Mouse (Mus musculus) embryo, embryonic 11.5 days (tissue): ENCODE measurements around the gene Ntm.

ENCODE experiments used
- DNase-seq: peaks from one replicate; pipeline ENCODE4 v3.0.0-alpha.2; 2012; ENCODE audit warnings: low read depth, low spot score

Ntm gene

DNA sequence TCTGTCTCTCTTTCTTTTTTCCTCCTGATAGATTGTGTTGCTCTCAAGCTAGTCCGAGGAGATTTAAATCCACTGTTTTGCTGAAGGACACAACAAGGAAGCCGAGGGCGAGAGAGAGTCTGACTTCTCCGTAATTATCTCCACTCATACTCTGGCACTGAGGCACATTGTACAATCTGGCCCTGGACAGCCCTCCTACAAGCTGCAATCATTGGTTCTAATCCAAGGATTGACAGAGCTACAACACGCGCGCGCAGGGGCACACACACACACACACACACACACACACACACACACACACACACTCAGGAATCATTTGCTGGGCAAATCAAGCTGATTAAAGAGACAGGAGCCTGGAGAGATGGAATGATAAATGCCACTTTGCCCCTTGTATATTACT is at the start of gene Ntm:
Gene Ntm (minus strand): TSS at position 164 of the 400 bp plus-strand sequence.
- no peak for DNase-seq

DNA sequence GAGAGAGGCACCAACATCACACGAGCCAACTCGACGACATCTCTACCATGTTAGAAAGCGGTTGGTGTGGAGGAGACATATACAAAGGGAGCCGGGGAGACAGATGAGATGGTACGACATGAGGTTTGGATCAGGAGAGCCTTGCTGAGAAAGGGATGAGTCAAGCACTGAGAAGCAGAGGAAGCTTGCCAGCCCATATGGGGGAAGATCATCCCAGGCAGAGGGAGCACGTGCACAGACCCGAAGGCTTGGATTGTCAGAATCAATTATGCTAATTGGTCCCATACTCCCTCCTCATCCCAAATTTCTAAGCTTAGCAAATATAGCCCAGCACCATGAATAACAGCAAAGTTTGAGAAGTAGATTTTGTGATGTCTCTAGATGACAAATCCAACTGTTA is 42.8 kb upstream of the Ntm start:
- DNase-seq: no peak

- peak; percentile 54 for DNase-seq
Measured at GRCm38 (mm10) chr9:30003612-30004011, 40.7 kb upstream of the Ntm start.

- no peak for DNase-seq
Measured at GRCm38 (mm10) chr9:29981177-29981915, 18.4 kb upstream of the Ntm start.

DNA sequence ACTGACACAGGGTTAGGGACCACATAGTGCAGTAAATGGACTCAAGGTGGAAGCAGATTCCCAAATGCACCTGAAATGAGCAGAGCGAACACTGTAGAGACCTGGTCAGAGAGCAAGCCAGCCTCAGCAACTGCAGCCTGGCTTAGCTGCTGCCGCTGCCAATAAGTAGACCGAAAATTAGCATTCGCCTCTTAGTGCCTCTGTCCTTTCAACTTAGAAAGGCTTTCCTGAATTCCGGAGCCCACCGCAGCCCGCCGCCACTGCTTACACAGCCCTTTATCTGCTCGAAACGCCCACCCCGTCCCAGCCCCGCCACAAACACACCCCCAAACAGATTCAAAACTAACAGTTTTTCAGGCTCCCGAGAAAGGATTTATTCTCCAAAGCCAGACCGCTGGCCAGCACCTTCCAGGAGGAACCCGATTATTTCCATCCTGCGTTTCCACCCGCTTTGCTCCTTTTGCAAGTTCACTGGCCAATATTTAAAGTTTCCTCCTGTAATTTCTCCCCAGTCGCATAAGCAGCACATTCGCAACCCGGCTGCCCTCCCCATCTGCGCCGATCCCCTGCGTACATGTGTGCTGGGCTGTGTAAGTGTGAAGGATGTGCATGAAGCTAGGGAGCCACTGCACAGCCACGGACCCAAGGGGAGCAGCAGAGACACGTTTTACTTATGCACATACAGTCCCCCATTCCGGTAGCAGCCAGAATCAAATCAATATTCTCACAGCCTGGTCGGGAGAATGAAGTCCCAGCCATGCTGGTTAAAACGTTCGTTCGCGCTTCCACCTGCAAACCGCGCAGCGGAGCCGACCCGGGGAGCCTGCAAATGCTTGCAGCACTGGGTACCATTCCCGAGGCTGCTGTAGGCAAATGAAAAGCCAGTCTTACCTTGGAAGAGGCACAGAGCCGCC is 730 bp downstream of the Ntm start:
- DNase-seq: no peak

- no peak for DNase-seq
Measured at GRCm38 (mm10) chr9:29961512-29961911, 1.4 kb downstream of the Ntm start.

DNA sequence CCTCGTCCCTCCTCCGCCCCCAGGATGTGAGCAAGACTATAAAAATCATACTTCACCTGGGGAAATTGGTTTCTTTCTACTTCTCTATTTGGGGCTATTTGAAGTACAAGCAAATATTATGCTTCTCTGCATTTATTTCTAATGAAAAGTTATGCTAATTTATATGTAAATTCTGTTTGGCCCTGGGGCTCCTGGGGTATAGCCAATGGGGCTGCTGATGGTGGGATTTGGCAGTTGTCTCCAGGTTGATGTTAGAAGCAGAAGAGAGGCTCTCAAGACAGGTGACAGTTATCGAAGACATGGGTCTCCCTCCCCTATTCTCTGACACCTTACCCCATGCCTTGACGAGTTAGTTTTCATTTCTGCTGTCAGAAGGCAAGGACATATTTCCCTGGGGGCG is 2.2 kb downstream of the Ntm start:
- no peak for DNase-seq

GRCm38 (mm10) chr9:29960236-29960635 is 2.7 kb downstream of the Ntm start:
- DNase-seq: no peak

GRCm38 (mm10) chr9:29956936-29957335 is 6.0 kb downstream of the Ntm start:
- no peak for DNase-seq

GRCm38 (mm10) chr9:29954031-29954430 is 8.9 kb downstream of the Ntm start:
- DNase-seq: no peak

DNA sequence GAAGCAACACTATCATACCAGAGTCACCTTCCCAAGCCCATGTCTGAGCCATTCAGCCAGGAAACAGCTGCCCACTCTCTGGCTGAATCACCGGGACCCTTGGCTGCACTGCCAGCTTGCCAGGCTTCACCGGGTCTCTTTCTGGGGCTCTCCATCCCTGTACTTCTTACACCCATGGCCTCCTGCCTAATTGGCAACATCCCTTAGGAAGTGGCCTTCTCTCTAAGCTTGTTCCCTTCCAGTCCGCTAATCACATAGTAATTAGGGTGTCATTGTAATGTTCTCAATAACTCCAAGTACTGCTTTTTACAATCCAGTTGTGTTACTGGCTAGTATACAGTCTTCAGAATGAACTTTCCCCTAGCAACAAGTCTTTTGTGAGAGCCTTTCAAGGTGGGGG is 13.9 kb downstream of the Ntm start:
- no peak for DNase-seq

- DNase-seq: no peak
Measured at GRCm38 (mm10) chr9:29943209-29944070, 19.5 kb downstream of the Ntm start.

DNA sequence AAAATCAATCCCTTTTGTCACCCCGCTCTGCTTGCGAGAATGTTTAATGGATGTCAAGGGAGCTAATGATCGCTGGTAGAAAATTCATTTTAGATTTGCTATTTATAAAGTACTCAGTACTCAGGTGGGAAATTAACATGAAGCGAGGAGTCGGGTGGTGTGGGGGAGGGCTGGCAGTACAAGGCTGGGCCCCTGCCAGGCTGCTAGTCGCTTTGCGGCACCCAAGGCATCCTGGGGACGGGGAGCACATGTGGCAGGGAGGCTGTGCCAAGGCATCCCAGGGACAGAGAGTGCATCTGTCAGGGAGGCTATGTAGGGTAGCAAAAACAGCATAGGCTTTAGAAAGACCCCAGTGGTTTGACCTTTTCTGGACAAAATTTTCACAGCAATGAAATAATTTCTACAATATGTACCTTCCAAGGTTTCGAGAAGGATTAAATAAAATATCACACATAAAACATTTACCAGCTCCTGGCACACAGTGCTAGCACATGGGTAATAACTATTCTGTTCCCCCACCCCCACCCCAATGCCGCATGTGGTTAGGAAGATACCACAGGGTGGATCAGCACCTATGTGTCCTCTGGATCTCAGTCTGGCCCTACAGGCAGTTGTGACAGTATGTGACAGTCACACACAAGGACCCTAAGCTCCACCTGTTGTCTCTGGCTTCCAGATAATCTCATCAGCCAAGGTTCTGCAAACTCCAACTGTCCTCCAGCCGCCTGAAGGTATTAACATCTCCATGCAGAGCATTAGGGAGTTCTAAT is 20.6 kb downstream of the Ntm start:
- no peak for DNase-seq

DNA sequence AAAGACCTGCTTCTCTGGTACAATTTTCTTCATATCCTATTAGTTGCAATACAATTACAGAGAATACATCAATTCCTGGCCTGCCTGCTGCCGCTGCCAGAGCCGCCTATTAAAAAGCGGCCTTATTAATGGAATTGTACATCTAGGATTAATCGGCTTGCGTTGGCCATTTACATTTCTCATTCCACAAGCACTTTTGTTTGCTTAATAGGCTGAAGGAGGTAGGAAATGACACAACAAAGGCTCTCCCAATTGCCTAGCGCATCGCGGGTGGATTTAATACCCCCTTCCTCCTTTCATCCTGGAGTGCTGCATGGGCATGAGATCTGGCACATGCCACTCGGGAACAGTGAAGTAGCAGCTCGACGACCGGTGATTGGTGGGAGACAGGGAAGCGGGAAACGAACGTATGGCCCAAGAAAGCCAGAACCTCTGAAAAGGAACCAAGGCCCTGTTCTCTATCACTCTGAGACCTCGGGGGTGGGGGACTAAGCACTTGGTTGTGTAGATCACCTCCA is 23.4 kb downstream of the Ntm start:
- DNase-seq: no peak

GRCm38 (mm10) chr9:29928796-29929195 is 34.1 kb downstream of the Ntm start:
- no peak for DNase-seq

- no peak for DNase-seq
Measured at GRCm38 (mm10) chr9:29925382-29925781, 37.6 kb downstream of the Ntm start.

DNA sequence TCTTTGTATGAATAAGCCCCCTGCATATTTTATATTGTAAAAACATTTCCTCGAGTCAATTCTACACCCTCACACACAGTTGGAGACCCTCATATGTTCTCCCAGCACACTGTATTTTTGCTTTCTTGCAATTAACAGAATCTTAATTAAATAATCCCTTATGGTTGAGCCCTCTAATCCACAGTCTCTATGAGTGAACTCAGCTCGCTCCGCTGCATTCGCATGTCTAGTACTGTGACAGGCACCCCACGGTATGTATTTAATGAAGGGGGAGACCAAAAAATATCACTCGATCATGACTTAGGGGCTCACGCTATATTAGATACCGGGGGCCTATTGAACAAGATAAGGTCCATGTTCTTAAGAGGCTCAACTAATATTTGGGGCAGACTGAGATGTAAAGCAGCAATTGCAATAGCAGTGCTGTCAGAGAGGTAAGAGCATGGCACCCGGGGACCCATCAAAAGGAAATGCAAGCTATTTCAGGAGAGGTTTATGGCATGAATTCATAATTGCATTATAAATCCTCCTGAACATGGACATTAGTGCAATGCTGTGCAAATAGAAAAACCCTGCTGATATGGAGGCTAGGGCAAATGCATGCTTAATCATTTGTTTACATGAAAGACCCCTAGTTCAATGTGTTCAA is 64.4 kb downstream of the Ntm start:
- DNase-seq: no peak

DNA sequence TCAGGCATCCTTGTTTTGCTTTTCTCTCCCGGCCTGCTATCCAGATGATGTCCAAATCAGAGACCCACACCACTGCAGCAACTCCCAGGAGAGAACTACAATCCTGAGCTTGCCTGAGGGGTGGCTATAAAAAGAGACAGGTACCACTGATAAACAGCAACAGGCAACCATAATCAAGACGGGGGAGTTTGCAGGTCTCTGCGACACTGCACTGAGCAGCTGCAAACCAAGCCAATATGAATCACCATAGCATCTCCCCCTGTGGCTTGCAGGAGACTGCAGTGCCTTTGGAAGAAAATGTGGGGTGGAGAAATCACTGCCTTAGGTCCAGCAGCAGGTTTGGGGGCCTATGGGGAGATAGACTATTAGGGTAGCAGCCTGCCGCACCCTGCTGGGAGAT is 65.5 kb downstream of the Ntm start:
- DNase-seq: no peak

GRCm38 (mm10) chr9:29892792-29893191 is 70.1 kb downstream of the Ntm start:
- no peak for DNase-seq

DNA sequence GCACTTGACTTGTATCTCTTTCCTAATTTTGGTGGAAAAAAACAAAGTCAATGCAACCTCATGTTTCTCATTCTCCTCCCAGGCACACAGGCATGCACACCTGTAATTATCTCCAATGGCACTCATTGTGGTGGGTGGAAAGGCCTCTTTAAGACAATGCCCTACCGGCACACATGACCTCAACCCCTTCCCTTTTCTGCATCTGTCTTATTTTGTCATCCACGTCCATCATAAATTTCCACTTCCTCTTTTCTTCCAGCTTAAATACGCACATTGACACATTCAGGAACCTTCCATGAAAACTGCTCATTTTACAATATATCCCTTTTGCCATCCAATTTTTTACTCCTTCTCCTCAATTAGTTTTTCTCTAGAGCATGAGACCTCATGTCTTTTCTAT is 74.2 kb downstream of the Ntm start:
- DNase-seq: no peak
